Mouse (Mus musculus) heart, embryonic 16.5 days (tissue): ENCODE results near the gene Gtpbp10. TPM values are rescaled to one million over a fixed set of nuclear protein-coding genes. Genes with fewer than 3 reads are reported as not detected.
A peak's percentile ranks its signal among the peaks of the same experiment; 100 is the strongest.

ENCODE experiments used
- ATAC-seq: fragments of 200-750 bp; cut with Nextera tagmentation; replicated peaks from 2 replicates; pipeline ENCODE4 v1.8.0; 2017; ENCODE audit warnings: moderate number of reproducible peaks; ENCODE audit not compliant: insufficient read depth, low FRiP score; ENCODE audit errors: extremely low read depth
- H3K27ac ChIP-seq: fragments of 300-500 bp; sonication (generic); 2 replicates; pipeline ENCODE4 v1.5.1; 2014; ENCODE audit warnings: mild to moderate bottlenecking, low read length, control low read depth, moderate library complexity
- H3K27me3 ChIP-seq: fragments of 300-500 bp; sonication (generic); 2 replicates; pipeline ENCODE4 v1.6.1; 2014; ENCODE audit warnings: low read length, mixed read lengths; ENCODE audit not compliant: control insufficient read depth, insufficient read depth
- H3K36me3 ChIP-seq: fragments of 300-500 bp; sonication (generic); 2 replicates; pipeline ENCODE4 v1.6.1; 2014; ENCODE audit not compliant: control insufficient read depth, insufficient read depth
- H3K4me1 ChIP-seq: fragments of 300-500 bp; sonication (generic); 2 replicates; pipeline ENCODE4 v1.6.1; 2014; ENCODE audit warnings: low read length, mixed read lengths; ENCODE audit not compliant: control insufficient read depth, insufficient read depth
- H3K4me2 ChIP-seq: fragments of 300-500 bp; sonication (generic); 2 replicates; pipeline ENCODE4 v1.6.1; 2014; ENCODE audit warnings: low read depth, mild to moderate bottlenecking, control low read depth, low read length
- H3K4me3 ChIP-seq: fragments of 300-500 bp; sonication (generic); 2 replicates; pipeline ENCODE4 v1.5.1; 2014; ENCODE audit warnings: mild to moderate bottlenecking, control low read depth, low read length
- H3K9ac ChIP-seq: fragments of 300-500 bp; sonication (generic); 2 replicates; pipeline ENCODE4 v1.6.1; 2014; ENCODE audit warnings: low read length, control low read depth
- H3K9me3 ChIP-seq: fragments of 300-500 bp; sonication (generic); replicated peaks from 2 replicates; pipeline ENCODE4 v1.6.1; 2016; ENCODE audit warnings: low read length; ENCODE audit not compliant: control insufficient read depth
- WGBS: fragments of 180-500 bp; shearing (Covaris S2); extraction: QIAGEN DNeasy Blood & Tissue Kit; methylation state at CpG from one replicate; pipeline ENCODE4 v1.1.7; 2014; 5-methylcytosine and 5-hydroxymethylcytosine counted together
- polyA plus RNA-seq: library from polyadenylated mRNA; unstranded; fragments of >200 nt; fragmentation: Nextera tagmentation; extraction: Ambion mirVana; gene quantifications from 2 replicates; pipeline ENCODE4 v1.2.1, GENCODE M21; 2015

Gtpbp10 gene
- polyA plus RNA-seq, 1 experiment from 2014 or later, result 18.3 TPM

DNA sequence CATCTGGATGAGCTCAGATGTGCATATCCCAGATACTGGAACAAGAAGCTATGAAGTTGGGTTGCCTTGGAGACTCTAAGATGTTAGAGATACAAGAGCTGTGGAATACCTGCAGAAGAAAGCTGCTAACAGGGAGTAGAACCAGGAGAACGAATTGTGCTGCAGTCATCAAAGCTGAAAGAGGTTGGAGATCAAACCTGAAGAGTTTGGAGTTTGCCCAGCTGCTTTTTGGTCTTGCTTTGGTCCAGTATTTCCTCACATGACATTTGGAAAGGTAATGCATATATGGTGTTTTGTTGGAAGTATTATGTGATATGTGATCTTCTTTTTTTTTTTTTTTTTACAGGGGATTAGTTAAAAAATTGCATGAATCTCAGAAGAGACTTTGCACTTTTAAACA is 23.2 kb downstream of the Gtpbp10 start:
- WGBS, result 82% methylated on average over 1 of the region's 1 CpGs
- H3K4me3 ChIP-seq, result no peak overlapping the region
- H3K27ac ChIP-seq, result no peak overlapping the region
- H3K9ac ChIP-seq, result no peak overlapping the region
- H3K4me2 ChIP-seq, result no peak overlapping the region
- H3K27me3 ChIP-seq, result no peaks in the 10 kb centered on the region
- no peaks in the 10 kb centered on the region for H3K4me1 ChIP-seq
- ATAC-seq, result no peak
- H3K36me3 ChIP-seq, result peaks cover 10% of the 10 kb centered on the region
- 0 out of 2 replicates have a peak, but pooled peaks cover 3% of the 10 kb centered on the region for H3K9me3 ChIP-seq

DNA sequence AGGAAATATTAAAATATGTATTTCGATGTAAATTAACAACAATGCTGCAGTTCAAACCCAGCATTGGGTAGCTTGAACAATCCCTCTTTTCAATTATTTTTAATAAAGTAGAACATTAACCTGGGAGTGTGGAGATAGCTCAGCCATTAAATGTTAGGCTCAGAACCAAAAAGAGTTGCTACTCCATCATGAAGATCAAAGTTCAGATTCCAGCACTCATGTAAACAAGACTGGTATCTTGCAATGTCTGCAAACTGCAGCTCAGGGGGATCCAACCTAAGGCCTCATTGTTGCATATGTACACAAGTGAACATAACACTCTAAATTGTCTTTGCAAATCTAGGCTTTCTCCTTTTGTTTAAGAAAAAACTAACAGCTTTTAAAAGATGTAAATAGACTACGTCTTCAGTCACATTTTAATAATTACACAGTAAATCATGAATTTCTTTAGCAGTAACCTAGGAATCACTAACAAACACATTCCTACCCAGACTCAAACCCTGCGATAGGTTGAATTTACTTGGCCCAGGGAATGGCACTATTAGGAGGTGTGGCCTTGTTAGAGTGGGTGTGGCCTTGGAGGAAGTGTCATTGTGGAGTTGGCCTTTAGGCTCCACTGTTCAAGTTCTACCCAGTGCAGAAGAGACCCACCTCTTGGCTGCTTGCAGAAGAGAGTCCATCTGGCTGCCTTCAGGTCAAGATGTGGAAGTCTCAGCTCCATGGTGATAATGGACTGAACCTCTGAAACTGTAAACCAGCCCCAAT is 25.5 kb downstream of the Gtpbp10 start:
- no peak overlapping the region for H3K4me2 ChIP-seq
- H3K4me1 ChIP-seq, result no peaks in the 10 kb centered on the region
- H3K36me3 ChIP-seq, result peaks cover 8% of the 10 kb centered on the region
- H3K9me3 ChIP-seq, result 0 out of 2 replicates have a peak, but pooled peaks cover 3% of the 10 kb centered on the region
- no peak overlapping the region for H3K27ac ChIP-seq
- ATAC-seq, result no peak
- H3K9ac ChIP-seq, result no peak overlapping the region
- no peak overlapping the region for H3K4me3 ChIP-seq
- no peaks in the 10 kb centered on the region for H3K27me3 ChIP-seq
- 94% methylated on average over 3 of the region's 3 CpGs for WGBS

- no peak overlapping the region for H3K9ac ChIP-seq
Observed at GRCm38 (mm10) chr5:5515411-5515810, 43.9 kb downstream of the Gtpbp10 start.

DNA sequence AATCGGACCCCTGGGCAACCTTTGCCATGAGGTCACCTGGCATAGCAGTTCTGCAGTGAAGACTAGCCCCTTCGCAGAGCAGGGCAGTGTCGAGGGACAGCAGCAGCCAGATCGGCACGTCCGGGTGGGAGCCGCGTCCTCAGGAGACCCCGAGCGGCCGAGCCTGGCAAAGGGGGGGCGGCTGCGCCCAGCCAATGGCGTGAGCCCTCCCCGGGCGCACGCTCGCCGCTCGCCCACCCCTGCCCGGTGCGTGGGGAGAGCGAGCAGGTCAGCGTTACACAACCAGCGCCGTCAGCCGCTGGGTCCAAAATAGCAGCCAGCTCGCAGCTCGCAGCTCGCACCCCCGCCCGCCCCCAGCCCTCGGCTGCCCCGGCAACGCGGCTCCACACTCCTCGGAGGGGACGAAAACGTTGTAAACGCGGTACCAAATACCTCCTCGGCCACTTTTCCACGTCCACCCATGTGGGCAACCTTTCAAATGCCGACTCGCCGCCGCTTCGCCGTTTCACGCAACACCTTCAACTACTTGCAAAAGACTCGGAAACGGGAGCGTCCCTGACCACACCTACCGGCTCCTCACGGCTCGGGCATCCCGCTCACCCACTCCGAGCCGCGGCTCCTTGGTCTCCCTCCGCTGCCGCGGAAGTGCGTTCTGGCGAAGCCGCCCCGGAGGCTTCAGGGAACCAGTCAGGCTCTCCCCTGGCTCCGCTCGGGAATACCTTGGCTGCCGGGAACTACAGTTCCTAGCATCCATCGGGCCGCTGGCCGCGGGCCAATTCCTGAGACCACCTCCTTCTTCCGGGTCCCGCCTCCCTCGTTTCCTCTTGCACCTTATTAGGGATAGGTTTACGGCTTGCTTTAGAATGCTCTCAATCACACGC is 44.9 kb downstream of the Gtpbp10 start, which contains the start of gene Cldn12:
TSS of gene Cldn12 (minus strand) at position 763 of the 881 bp plus-strand sequence.
- H3K9me3 ChIP-seq, result no peaks in the 10 kb centered on the region
- H3K9ac ChIP-seq, result peak within 1 kb of the TSS; percentile 90
- H3K36me3 ChIP-seq, result peaks cover 4% of the 10 kb centered on the region
- H3K27me3 ChIP-seq, result no peaks in the 10 kb centered on the region
- peak within 1 kb of the TSS; percentile 61 for H3K4me2 ChIP-seq
- peak within 1 kb of the TSS; percentile 97 for H3K27ac ChIP-seq
- peak; percentile 95 for ATAC-seq
- peak within 1 kb of the TSS; percentile 90 for H3K4me3 ChIP-seq
- WGBS, result under 1% methylated on average over 79 of the region's 79 CpGs
- peaks cover 7% of the 10 kb centered on the region; the same call in 1 of the 2 replicates for H3K4me1 ChIP-seq

More at GRCm38 (mm10) chr5:5515411-5515810, 43.9 kb downstream of the Gtpbp10 start:
- Histone ChIP-seq H3K4me3 (no peak overlapping the region), H3K4me2 (no peak overlapping the region), H3K4me1 (peaks cover 5% of the 10 kb centered on the region; the same call in 1 of the 2 replicates), H3K9me3 (no peaks in the 10 kb centered on the region), H3K27me3 (no peaks in the 10 kb centered on the region), H3K27ac (no peak overlapping the region), H3K36me3 (peaks cover 4% of the 10 kb centered on the region; the same call in 1 of the 2 replicates)
- WGBS, result 77% methylated on average over 5 of the region's 5 CpGs
- ATAC-seq, result no peak

DNA sequence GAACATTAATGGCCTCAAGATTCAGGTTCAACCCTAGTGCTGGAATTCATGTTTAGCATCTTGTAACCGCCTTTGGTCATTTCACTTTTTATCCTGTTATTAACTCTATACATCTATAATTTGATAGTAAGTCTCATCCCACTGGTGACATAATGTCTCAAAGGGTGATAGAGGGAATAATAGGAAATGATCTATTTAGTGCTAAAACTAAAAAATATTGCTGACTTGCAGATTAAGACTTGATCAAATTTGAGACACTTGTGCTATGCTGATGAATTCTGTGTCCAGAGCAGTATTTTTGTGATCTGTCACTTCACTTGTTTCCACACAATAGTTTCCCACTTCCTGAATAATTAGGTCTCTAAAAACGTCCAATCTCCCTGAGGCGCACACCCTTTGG is 47.9 kb downstream of the Gtpbp10 start:
- no peak overlapping the region for H3K27ac ChIP-seq
- H3K9ac ChIP-seq, result no peak overlapping the region
- no peak for ATAC-seq
- no peak overlapping the region for H3K4me2 ChIP-seq
- H3K4me3 ChIP-seq, result no peak overlapping the region
- H3K27me3 ChIP-seq, result no peaks in the 10 kb centered on the region
- H3K9me3 ChIP-seq, result no peaks in the 10 kb centered on the region
- peaks cover 4% of the 10 kb centered on the region for H3K36me3 ChIP-seq
- peaks cover 7% of the 10 kb centered on the region; the same call in 1 of the 2 replicates for H3K4me1 ChIP-seq
- 85% methylated on average over 3 of the region's 3 CpGs for WGBS

DNA sequence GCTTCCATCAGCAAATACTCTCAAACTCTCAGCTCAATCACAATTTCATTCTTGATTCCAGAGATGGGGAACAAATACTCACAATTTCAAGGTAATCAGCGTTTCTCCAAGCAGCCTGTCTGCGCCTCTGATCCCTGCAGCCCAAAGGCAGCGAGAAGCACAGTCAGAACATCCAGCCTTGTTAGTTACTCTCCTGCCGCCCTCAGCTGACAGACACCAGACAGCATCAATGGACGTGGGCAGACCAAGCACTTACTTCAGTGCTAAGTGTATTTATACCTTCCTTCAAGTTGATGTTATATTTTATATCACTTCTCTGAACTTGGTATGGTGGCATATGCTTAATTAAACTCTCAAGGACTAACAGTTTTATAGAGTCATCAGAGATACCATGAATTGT is 48.3 kb downstream of the Gtpbp10 start:
- WGBS, result 59% methylated on average over 5 of the region's 5 CpGs
- Histone ChIP-seq H3K27me3 (no peaks in the 10 kb centered on the region), H3K4me1 (peaks cover 7% of the 10 kb centered on the region; the same call in 1 of the 2 replicates), H3K36me3 (peaks cover 4% of the 10 kb centered on the region), H3K4me2 (no peak overlapping the region), H3K9me3 (no peaks in the 10 kb centered on the region), H3K27ac (no peak overlapping the region), H3K4me3 (no peak overlapping the region), H3K9ac (no peak overlapping the region)
- no peak for ATAC-seq

- Histone ChIP-seq H3K4me3 (no peak overlapping the region), H3K36me3 (peaks cover 4% of the 10 kb centered on the region), H3K9me3 (no peaks in the 10 kb centered on the region), H3K27me3 (no peaks in the 10 kb centered on the region), H3K27ac (no peak overlapping the region), H3K4me2 (0 out of 2 replicates have a peak overlapping the region, but pooled peaks have one; percentile 14), H3K9ac (no peak overlapping the region), H3K4me1 (peaks cover 7% of the 10 kb centered on the region; the same call in 1 of the 2 replicates)
- 59% methylated on average over 10 of the region's 10 CpGs for WGBS
- ATAC-seq, result no peak
Observed at GRCm38 (mm10) chr5:5510304-5510887, 48.9 kb downstream of the Gtpbp10 start.

- Histone ChIP-seq H3K4me3 (no peak overlapping the region), H3K27ac (no peak overlapping the region), H3K4me2 (no peak overlapping the region), H3K9me3 (no peaks in the 10 kb centered on the region), H3K4me1 (peaks cover 4% of the 10 kb centered on the region; the same call in 1 of the 2 replicates), H3K9ac (no peak overlapping the region), H3K27me3 (no peaks in the 10 kb centered on the region), H3K36me3 (peaks cover 4% of the 10 kb centered on the region)
- 86% methylated on average over 10 of the region's 10 CpGs for WGBS
- ATAC-seq, result no peak
Observed at GRCm38 (mm10) chr5:5508231-5508630, 51.1 kb downstream of the Gtpbp10 start.
